Mouse (Mus musculus) bone marrow macrophage, adult 2 months (primary cell): ENCODE results near the gene Gm21708.
"Not testable (repeated sequence)": the region's sequence is repeated elsewhere in the genome, so short reads cannot be mapped to it uniquely, and the experiment has no call there.

Experiments used
- CTCF ChIP-seq: IDR thresholded peaks from 2 replicates; pipeline ENCODE4 v1.5.1; 2012; ENCODE audit warnings: low read depth, mild to moderate bottlenecking, low read length, moderate library complexity
- POLR2A ChIP-seq: IDR thresholded peaks from 2 replicates; pipeline ENCODE4 v1.6.1; 2012; ENCODE audit warnings: mild to moderate bottlenecking, low read depth, low read length, borderline replicate concordance

DNA sequence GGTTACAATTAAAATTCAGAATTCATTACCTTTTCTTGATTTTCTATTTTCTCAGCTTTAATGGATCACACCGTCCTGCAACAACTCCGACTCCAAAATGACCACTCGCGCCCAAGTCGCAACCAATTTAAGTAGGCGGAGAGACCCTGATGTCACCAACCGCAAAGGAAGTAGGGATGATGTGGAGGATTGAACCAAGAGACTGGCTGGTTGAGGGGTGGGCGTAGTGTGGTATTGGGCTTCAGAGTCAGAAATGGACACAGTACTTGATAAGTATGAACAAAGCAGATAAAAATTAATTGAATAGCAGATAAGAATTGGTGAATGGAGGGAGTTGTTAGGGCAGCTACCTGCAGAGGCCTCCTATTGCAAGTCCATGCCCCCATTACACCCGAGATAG is at the start of gene Gm21708, which contains the start of gene Gm21704:
- not testable (repeated sequence) for TF ChIP-seq POLR2A, CTCF
